Mouse (Mus musculus): ENCODE data around the gene Itpr1. TPM values are rescaled to one million over a fixed set of nuclear protein-coding genes. Genes with fewer than 3 reads are reported as not detected.

Itpr1 gene
- polyA plus RNA-seq, 1 experiment, result 37.7 TPM

- Histone ChIP-seq H3K4me1 (ENCODE audit: control insufficient read depth, insufficient read depth, low read length) (peaks cover 5% of the 10 kb centered on the region; the same call in 1 of the 2 replicates), H3K4me3 (replicated peaks; ENCODE audit: extremely low read depth, low read depth, low read length) (no peak overlapping the region)
- TF ChIP-seq CTCF (IDR thresholded peaks at IDR 0.05; ENCODE audit: insufficient read depth, low read length), result no peak
- no peak for TF ChIP-seq POLR2A (IDR thresholded peaks at IDR 0.05; ENCODE audit: borderline replicate concordance, extremely low read depth, low read depth, low read length)
- peak; percentile 2 for DNase-seq
- WGBS, result 73% methylated on average over 2 of the region's 2 CpGs
These were observed 12.1 kb downstream of the Itpr1 start for GRCm38 (mm10) chr6:108225027-108225426.

GRCm38 (mm10) chr6:108226230-108226629 is 13.3 kb downstream of the Itpr1 start:
- Histone ChIP-seq H3K4me3 (replicated peaks; ENCODE audit: extremely low read depth, low read depth, low read length) (no peak overlapping the region), H3K4me1 (ENCODE audit: control insufficient read depth, insufficient read depth, low read length) (peaks cover 2% of the 10 kb centered on the region; the same call in 1 of the 2 replicates)
- no peak for DNase-seq
- TF ChIP-seq POLR2A (IDR thresholded peaks at IDR 0.05; ENCODE audit: borderline replicate concordance, extremely low read depth, low read depth, low read length) (no peak), CTCF (IDR thresholded peaks at IDR 0.05; ENCODE audit: insufficient read depth, low read length) (no peak)
- 76% methylated on average over 7 of the region's 7 CpGs for WGBS

- peaks cover 2% of the 10 kb centered on the region for H3K4me1 ChIP-seq (ENCODE audit: control insufficient read depth, insufficient read depth, low read length)
- WGBS, result 90% methylated on average over 6 of the region's 6 CpGs
- no peak for TF ChIP-seq CTCF (IDR thresholded peaks at IDR 0.05; ENCODE audit: insufficient read depth, low read length)
- TF ChIP-seq POLR2A (IDR thresholded peaks at IDR 0.05; ENCODE audit: borderline replicate concordance, extremely low read depth, low read depth, low read length), result no peak
These were observed 14.6 kb downstream of the Itpr1 start for GRCm38 (mm10) chr6:108227461-108227860.

GRCm38 (mm10) chr6:108228048-108228447 is 15.2 kb downstream of the Itpr1 start:
- TF ChIP-seq CTCF (IDR thresholded peaks at IDR 0.05; ENCODE audit: insufficient read depth, low read length) (no peak), POLR2A (IDR thresholded peaks at IDR 0.05; ENCODE audit: borderline replicate concordance, extremely low read depth, low read depth, low read length) (no peak)
- DNase-seq, result no peak
- Histone ChIP-seq H3K4me1 (ENCODE audit: control insufficient read depth, insufficient read depth, low read length) (peaks cover 3% of the 10 kb centered on the region), H3K4me3 (replicated peaks; ENCODE audit: extremely low read depth, low read depth, low read length) (no peak overlapping the region)
- WGBS, result 76% methylated on average over 6 of the region's 6 CpGs

More at GRCm38 (mm10) chr6:108227461-108227860, 14.6 kb downstream of the Itpr1 start:
- DNase-seq, result no peak
- no peak overlapping the region for H3K4me3 ChIP-seq (replicated peaks; ENCODE audit: extremely low read depth, low read depth, low read length)

GRCm38 (mm10) chr6:108228601-108229000 is 15.7 kb downstream of the Itpr1 start:
- TF ChIP-seq POLR2A (IDR thresholded peaks at IDR 0.05; ENCODE audit: borderline replicate concordance, extremely low read depth, low read depth, low read length) (no peak), CTCF (IDR thresholded peaks at IDR 0.05; ENCODE audit: insufficient read depth, low read length) (no peak)
- whole genome bisulfite sequencing, result 36% methylated on average over 2 of the region's 2 CpGs
- Histone ChIP-seq H3K4me1 (ENCODE audit: control insufficient read depth, insufficient read depth, low read length) (peaks cover 5% of the 10 kb centered on the region), H3K4me3 (replicated peaks; ENCODE audit: extremely low read depth, low read depth, low read length) (no peak overlapping the region)
- DNase-seq, result no peak

- H3K4me1 ChIP-seq (ENCODE audit: control insufficient read depth, insufficient read depth, low read length), result peaks cover 8% of the 10 kb centered on the region
- DNase-seq, result no peak
- WGBS, result 82% methylated on average over 3 of the region's 3 CpGs
These were observed 17.7 kb downstream of the Itpr1 start for GRCm38 (mm10) chr6:108230608-108231007.

GRCm38 (mm10) chr6:108231892-108232710 is 19.2 kb downstream of the Itpr1 start:
- WGBS, result 75% methylated on average over 11 of the region's 11 CpGs
- no peak for TF ChIP-seq POLR2A (IDR thresholded peaks at IDR 0.05; ENCODE audit: borderline replicate concordance, extremely low read depth, low read depth, low read length)
- DNase-seq, result no peak
- Histone ChIP-seq H3K4me1 (ENCODE audit: control insufficient read depth, insufficient read depth, low read length) (peaks cover 19% of the 10 kb centered on the region), H3K4me3 (replicated peaks; ENCODE audit: extremely low read depth, low read depth, low read length) (no peak overlapping the region)

More at GRCm38 (mm10) chr6:108230608-108231007, 17.7 kb downstream of the Itpr1 start:
- no peak for TF ChIP-seq POLR2A (IDR thresholded peaks at IDR 0.05; ENCODE audit: borderline replicate concordance, extremely low read depth, low read depth, low read length)
- H3K4me3 ChIP-seq (replicated peaks; ENCODE audit: extremely low read depth, low read depth, low read length), result no peak overlapping the region

GRCm38 (mm10) chr6:108233070-108233469 is 20.2 kb downstream of the Itpr1 start:
- Histone ChIP-seq H3K4me3 (replicated peaks; ENCODE audit: extremely low read depth, low read depth, low read length) (no peak overlapping the region), H3K4me1 (ENCODE audit: control insufficient read depth, insufficient read depth, low read length) (peaks cover 19% of the 10 kb centered on the region)
- TF ChIP-seq CTCF (IDR thresholded peaks at IDR 0.05; ENCODE audit: insufficient read depth, low read length) (no peak), POLR2A (IDR thresholded peaks at IDR 0.05; ENCODE audit: borderline replicate concordance, extremely low read depth, low read depth, low read length) (no peak)
- 14% methylated on average over 6 of the region's 6 CpGs for WGBS
- DNase-seq, result no peak

- TF ChIP-seq CTCF (IDR thresholded peaks at IDR 0.05; ENCODE audit: insufficient read depth, low read length) (no peak), POLR2A (IDR thresholded peaks at IDR 0.05; ENCODE audit: borderline replicate concordance, extremely low read depth, low read depth, low read length) (no peak)
These were observed 21.6 kb downstream of the Itpr1 start for GRCm38 (mm10) chr6:108234536-108234935.

GRCm38 (mm10) chr6:108235680-108236123 is 22.8 kb downstream of the Itpr1 start:
- DNase-seq, result no peak
- TF ChIP-seq CTCF (IDR thresholded peaks at IDR 0.05; ENCODE audit: insufficient read depth, low read length) (no peak), POLR2A (IDR thresholded peaks at IDR 0.05; ENCODE audit: borderline replicate concordance, extremely low read depth, low read depth, low read length) (no peak)
- Histone ChIP-seq H3K4me1 (ENCODE audit: control insufficient read depth, insufficient read depth, low read length) (peaks cover 19% of the 10 kb centered on the region), H3K4me3 (replicated peaks; ENCODE audit: extremely low read depth, low read depth, low read length) (no peak overlapping the region)
- 29% methylated on average over 13 of the region's 13 CpGs for WGBS

More at GRCm38 (mm10) chr6:108234536-108234935, 21.6 kb downstream of the Itpr1 start:
- DNase-seq, result no peak
- WGBS, result 63% methylated on average over 6 of the region's 6 CpGs
- Histone ChIP-seq H3K4me3 (replicated peaks; ENCODE audit: extremely low read depth, low read depth, low read length) (no peak overlapping the region), H3K4me1 (ENCODE audit: control insufficient read depth, insufficient read depth, low read length) (peaks cover 19% of the 10 kb centered on the region)

All from lung, adult 2 months (tissue).